Mouse (Mus musculus) hindbrain, postnatal 0 days (tissue): ENCODE results near the gene Adgrb3. TPM values are rescaled to one million over a fixed set of nuclear protein-coding genes. Genes with fewer than 3 reads are reported as not detected.
A peak's percentile ranks its signal among the peaks of the same experiment; 100 is the strongest.

Experiments
- ATAC-seq: fragments of 200-750 bp; cut with Nextera tagmentation; 2 replicates; pipeline ENCODE4 v1.8.0; 2017; ENCODE audit warnings: mild to moderate bottlenecking, moderate TSS enrichment, moderate library complexity
- DNase-seq: peaks from one replicate; pipeline ENCODE4 v3.0.0-alpha.2; 2015; ENCODE audit warnings: low spot score
- H3K27ac ChIP-seq: fragments of 300-500 bp; sonication (generic); 2 replicates; pipeline ENCODE4 v1.5.1; 2014; ENCODE audit warnings: mild to moderate bottlenecking
- H3K27me3 ChIP-seq: fragments of 300-500 bp; sonication (generic); 2 replicates; pipeline ENCODE4 v1.6.1; 2014; ENCODE audit warnings: low read length, mixed read lengths; ENCODE audit not compliant: insufficient read depth
- H3K36me3 ChIP-seq: fragments of 300-500 bp; sonication (generic); 2 replicates; pipeline ENCODE4 v1.6.1; 2014; ENCODE audit warnings: low read length, mixed read lengths; ENCODE audit not compliant: insufficient read depth
- H3K4me1 ChIP-seq: fragments of 300-500 bp; sonication (generic); 2 replicates; pipeline ENCODE4 v1.6.1; 2014; ENCODE audit warnings: antibody characterized with exemption, low read length, mixed read lengths; ENCODE audit not compliant: insufficient read depth
- H3K4me2 ChIP-seq: fragments of 300-500 bp; sonication (generic); 2 replicates; pipeline ENCODE4 v1.6.1; 2014; ENCODE audit warnings: low read depth, mild to moderate bottlenecking, low read length, moderate library complexity, mixed read lengths
- H3K4me3 ChIP-seq: fragments of 300-500 bp; sonication (generic); 2 replicates; pipeline ENCODE4 v1.5.1; 2014; ENCODE audit warnings: low read length
- H3K9ac ChIP-seq: fragments of 300-500 bp; sonication (generic); replicated peaks from 2 replicates; pipeline ENCODE4 v1.6.1; 2014; ENCODE audit warnings: mild to moderate bottlenecking, low read length, moderate library complexity, mixed read lengths
- H3K9me3 ChIP-seq: fragments of 300-500 bp; sonication (generic); 2 replicates; pipeline ENCODE4 v1.6.1; 2016; ENCODE audit warnings: low read length, mixed read lengths
- CTCF ChIP-seq: IDR thresholded peaks from 2 replicates; pipeline ENCODE4 v1.5.1; 2016; ENCODE audit warnings: antibody characterized with exemption, control low read depth, low read depth
- WGBS: fragments of 180-500 bp; shearing (Covaris S2); extraction: QIAGEN DNeasy Blood & Tissue Kit; methylation state at CpG from one replicate; pipeline ENCODE4 v1.1.7; 2014; 5-methylcytosine and 5-hydroxymethylcytosine counted together
- polyA plus RNA-seq: library from polyadenylated mRNA; unstranded; fragments of >200 nt; fragmentation: Nextera tagmentation; extraction: Ambion mirVana; gene quantifications from 2 replicates; pipeline ENCODE4 v1.2.1, GENCODE M21; 2015
- total RNA-seq: library from RNA; depleted of rRNA; stranded (reverse); fragments of >200 nt; gene quantifications from 2 replicates; pipeline ENCODE4 v1.2.3, GENCODE M21; 2014

The Adgrb3 gene
- total and polyA plus RNA-seq, 2 experiments from 2014 or later, result 46.5 to 74.6 TPM

DNA sequence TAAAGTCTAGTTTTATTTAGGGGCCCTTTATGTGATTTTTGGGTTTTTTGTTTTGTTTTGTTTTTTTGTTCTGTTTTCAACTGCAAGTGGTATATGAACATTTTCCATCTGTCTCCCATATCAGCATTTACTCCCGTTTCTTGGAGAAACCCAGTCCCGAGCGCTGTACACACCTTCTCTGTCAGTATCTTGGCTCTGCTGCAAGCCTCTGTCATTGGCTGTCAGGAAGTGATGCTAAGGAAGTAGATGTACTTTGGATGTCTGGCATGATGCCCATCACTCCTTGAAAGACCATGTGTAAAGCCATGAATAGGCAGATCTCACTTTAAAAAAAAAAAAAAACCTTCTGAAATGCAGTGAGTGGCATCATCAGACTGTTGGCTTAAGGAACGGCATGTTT, 132.3 kb downstream of the Adgrb3 start:
- H3K4me3 ChIP-seq, result no peak overlapping the region
- no peaks in the 10 kb centered on the region for H3K36me3 ChIP-seq
- DNase-seq (peak; percentile 28), ATAC-seq (no peak)
- no peaks in the 10 kb centered on the region for H3K9me3 ChIP-seq
- H3K9ac ChIP-seq, result no peak overlapping the region
- H3K27ac ChIP-seq, result no peak overlapping the region
- WGBS, result 69% methylated on average over 4 of the region's 4 CpGs
- no peaks in the 10 kb centered on the region for H3K4me1 ChIP-seq
- H3K4me2 ChIP-seq, result no peak overlapping the region
- H3K27me3 ChIP-seq, result no peaks in the 10 kb centered on the region
- TF ChIP-seq CTCF, result no peak

DNA sequence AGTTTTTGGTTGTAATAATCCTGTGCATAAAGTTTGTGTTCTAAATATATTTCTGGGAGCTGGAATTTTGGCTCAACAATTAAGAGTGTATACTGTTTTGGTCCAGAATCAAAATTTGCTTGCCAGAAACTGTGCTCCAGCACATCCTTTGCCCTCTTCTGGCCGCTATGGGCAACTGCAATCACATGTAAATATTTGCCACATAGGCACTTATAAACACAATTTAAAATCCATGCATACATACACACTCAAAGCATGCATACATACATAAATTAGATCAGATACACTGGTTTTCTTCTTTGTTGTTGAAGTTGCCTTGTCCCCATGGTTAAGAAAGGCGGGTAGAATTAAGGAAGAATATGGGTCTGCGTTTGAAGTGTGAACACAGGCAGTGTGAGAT, 132.7 kb downstream of the Adgrb3 start:
- Histone ChIP-seq H3K36me3 (no peaks in the 10 kb centered on the region), H3K4me2 (no peak overlapping the region), H3K4me3 (no peak overlapping the region), H3K27me3 (no peaks in the 10 kb centered on the region), H3K9ac (no peak overlapping the region), H3K9me3 (no peaks in the 10 kb centered on the region), H3K27ac (no peak overlapping the region), H3K4me1 (no peaks in the 10 kb centered on the region)
- WGBS, result 67% methylated on average over 3 of the region's 3 CpGs
- TF ChIP-seq CTCF, result peak; percentile 63
- peak; percentile 34 for DNase-seq
- ATAC-seq, result no peak

DNA sequence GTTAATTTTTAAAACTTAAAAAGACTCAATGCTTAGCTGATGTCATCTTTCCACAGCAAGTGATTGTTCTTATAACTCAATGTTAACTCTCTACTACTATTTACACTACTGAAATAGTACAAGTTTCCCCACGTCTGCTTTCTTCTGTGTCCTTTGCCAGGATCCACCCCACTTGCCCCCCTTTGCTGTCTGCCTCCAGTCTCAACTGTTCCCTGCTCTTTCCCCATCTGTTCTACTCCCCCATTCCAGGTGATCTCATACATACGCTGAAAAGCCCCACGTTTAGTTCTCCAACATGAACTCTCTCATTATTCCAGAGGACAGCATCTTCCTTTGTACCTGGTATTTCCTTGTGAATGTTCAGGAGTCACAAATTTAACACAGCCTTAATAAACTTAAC, 147.4 kb downstream of the Adgrb3 start:
- ATAC-seq (no peak), DNase-seq (no peak)
- Histone ChIP-seq H3K4me3 (no peak overlapping the region), H3K36me3 (no peaks in the 10 kb centered on the region), H3K9ac (no peak overlapping the region), H3K27ac (no peak overlapping the region), H3K4me1 (no peaks in the 10 kb centered on the region), H3K4me2 (no peak overlapping the region), H3K27me3 (no peaks in the 10 kb centered on the region), H3K9me3 (no peaks in the 10 kb centered on the region)
- WGBS, result 65% methylated on average over 3 of the region's 3 CpGs
- no peak for TF ChIP-seq CTCF

DNA sequence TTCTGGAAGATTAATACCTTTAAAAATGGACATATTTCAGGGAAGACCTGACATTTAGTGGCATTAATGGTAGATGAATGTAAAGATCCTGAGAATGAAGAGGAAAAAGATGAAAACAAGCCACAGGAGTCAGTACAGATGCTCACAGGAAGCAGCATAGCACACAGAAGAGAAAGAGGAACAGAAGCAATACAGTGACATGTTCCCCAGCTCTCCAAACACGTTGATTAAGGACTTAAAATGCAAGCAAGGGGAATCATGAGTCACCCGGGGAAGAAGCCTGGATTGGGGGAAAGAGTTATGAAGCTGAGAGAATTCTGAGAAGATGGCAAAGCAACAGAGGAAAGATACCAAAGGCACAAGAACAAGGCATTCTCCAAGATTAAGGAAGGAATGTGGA, 149.9 kb downstream of the Adgrb3 start:
- Histone ChIP-seq H3K27me3 (no peaks in the 10 kb centered on the region), H3K36me3 (no peaks in the 10 kb centered on the region), H3K4me3 (no peak overlapping the region), H3K4me1 (no peaks in the 10 kb centered on the region), H3K9ac (no peak overlapping the region), H3K9me3 (no peaks in the 10 kb centered on the region), H3K27ac (no peak overlapping the region), H3K4me2 (no peak overlapping the region)
- WGBS, result 55% methylated on average over 2 of the region's 2 CpGs
- DNase-seq (no peak), ATAC-seq (no peak)
- no peak for TF ChIP-seq CTCF

DNA sequence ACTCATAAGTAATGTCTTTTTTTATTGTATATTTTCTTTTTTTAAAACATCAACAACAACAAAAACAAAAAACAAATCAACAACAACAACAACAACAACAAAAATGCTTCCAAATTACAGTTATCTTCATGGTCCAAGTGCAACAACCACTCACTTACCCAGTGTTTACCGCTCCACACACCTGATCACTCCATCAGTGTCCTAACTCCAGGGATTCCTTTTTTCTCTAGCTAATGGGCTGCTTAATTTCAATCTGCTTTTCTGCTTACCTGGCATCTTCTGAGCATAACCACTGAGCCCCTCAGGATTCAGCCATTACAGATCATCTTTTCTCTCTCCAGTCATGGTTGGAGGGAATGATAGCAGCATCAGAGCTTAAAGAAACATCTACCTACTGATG, 176.8 kb downstream of the Adgrb3 start:
- no peaks in the 10 kb centered on the region for H3K27me3 ChIP-seq
- H3K27ac ChIP-seq, result no peak overlapping the region
- 0 out of 2 replicates have a peak, but pooled peaks have one; percentile 29 for ATAC-seq
- 74% methylated on average over 1 of the region's 1 CpGs for WGBS
- no peak overlapping the region for H3K4me3 ChIP-seq
- TF ChIP-seq CTCF, result no peak
- H3K4me2 ChIP-seq, result no peak overlapping the region
- H3K9ac ChIP-seq, result no peak overlapping the region
- H3K4me1 ChIP-seq, result no peaks in the 10 kb centered on the region
- no peak for DNase-seq
- H3K36me3 ChIP-seq, result no peaks in the 10 kb centered on the region
- no peaks in the 10 kb centered on the region for H3K9me3 ChIP-seq

DNA sequence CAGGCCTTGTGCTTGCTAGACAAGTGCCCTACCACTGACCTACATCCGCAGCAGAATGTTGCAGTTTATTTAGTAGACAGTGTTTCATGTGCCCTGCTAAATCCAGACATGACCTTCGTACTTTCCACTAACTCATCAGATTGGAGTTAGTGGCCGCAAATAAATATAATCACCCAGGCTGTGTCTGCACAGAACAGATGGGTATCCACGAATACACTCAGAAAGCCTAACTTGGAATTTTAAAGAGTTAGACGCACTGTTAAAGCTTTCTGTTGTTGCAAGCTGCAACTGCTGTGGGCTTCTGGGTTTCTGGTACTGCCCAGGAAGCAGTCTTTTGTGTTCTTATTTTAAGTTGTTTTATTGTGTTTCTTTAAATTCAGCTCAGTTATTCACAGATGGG, 185.3 kb downstream of the Adgrb3 start:
- H3K4me1 ChIP-seq, result no peaks in the 10 kb centered on the region
- no peak for ATAC-seq
- 79% methylated on average over 5 of the region's 5 CpGs for WGBS

DNA sequence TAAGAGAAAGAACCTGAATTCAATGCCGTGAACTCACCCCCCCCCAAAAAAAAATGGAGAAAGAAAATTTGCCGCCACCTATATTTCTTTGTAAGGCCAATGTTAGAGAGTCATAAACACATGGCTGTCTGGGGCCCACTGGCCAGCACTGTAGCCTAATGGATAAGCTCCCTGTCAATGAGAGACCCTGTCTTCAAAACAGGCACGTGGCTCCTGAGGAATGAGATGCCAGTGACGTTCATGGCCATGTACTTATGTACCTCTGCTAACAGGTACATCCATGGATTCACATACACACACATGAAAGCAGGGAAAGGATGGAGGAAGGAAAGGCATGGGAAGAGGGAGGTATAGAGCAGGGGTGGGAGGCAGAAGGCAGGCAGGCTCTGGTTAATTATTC, 208.0 kb downstream of the Adgrb3 start:
- Histone ChIP-seq H3K4me1 (no peaks in the 10 kb centered on the region), H3K36me3 (no peaks in the 10 kb centered on the region), H3K9me3 (no peaks in the 10 kb centered on the region), H3K9ac (no peak overlapping the region), H3K27me3 (no peaks in the 10 kb centered on the region), H3K27ac (no peak overlapping the region), H3K4me2 (no peak overlapping the region), H3K4me3 (no peak overlapping the region)
- 60% methylated on average over 4 of the region's 4 CpGs for whole genome bisulfite sequencing
- DNase-seq (no peak), ATAC-seq (no peak)
- TF ChIP-seq CTCF, result no peak

More for the DNA sequence above, 185.3 kb downstream of the Adgrb3 start:
- no peak overlapping the region for H3K4me2 ChIP-seq
- no peak for DNase-seq
- no peak overlapping the region for H3K4me3 ChIP-seq
- H3K27me3 ChIP-seq, result no peaks in the 10 kb centered on the region
- H3K9me3 ChIP-seq, result no peaks in the 10 kb centered on the region
- H3K9ac ChIP-seq, result no peak overlapping the region
- no peak for TF ChIP-seq CTCF
- no peaks in the 10 kb centered on the region for H3K36me3 ChIP-seq
- no peak overlapping the region for H3K27ac ChIP-seq
